Mouse (Mus musculus): ENCODE results near the gene Hrc. TPM values are rescaled to one million over a fixed set of nuclear protein-coding genes. Genes with fewer than 3 reads are reported as not detected.

The Hrc gene
- polyA plus RNA-seq (2012; rRNA removed) = 0.56 and 9.1 TPM in 2 replicates

- Histone ChIP-seq H3K4me1 (replicated peaks; ENCODE audit: control insufficient read depth, insufficient read depth, low read length) (peaks cover 28% of the 10 kb centered on the region), H3K27ac (ENCODE audit: control insufficient read depth, insufficient read depth, low read length) (no peak within 1 kb of the TSS), H3K36me3 (ENCODE audit: control insufficient read depth, insufficient read depth, low read length) (no peaks in the 10 kb centered on the region), H3K4me3 (ENCODE audit: control insufficient read depth, insufficient read depth, low read length) (no peak within 1 kb of the TSS), H3K27me3 (ENCODE audit: control insufficient read depth, insufficient read depth, low read length) (peaks cover 12% of the 10 kb centered on the region; the same call in 1 of the 2 replicates)
- WGBS = 76% methylated on average over 5 of the region's 5 CpGs
- no peak for DNase-seq
- TF ChIP-seq CTCF (IDR thresholded peaks at IDR 0.05; ENCODE audit: borderline replicate concordance, control insufficient read depth, extremely low read depth, insufficient read depth, low read length, poor library complexity) (no peak), POLR2A (IDR thresholded peaks at IDR 0.05; ENCODE audit: control insufficient read depth, extremely low read depth, insufficient read depth, low read length, poor library complexity) (no peak)
Observed at GRCm38 (mm10) chr7:45335056-45335455, at the start of gene Hrc. TSS of gene Hrc (plus strand) at chr7:45335290.

- H3K4me1 ChIP-seq (replicated peaks; ENCODE audit: control insufficient read depth, insufficient read depth, low read length) = no peaks in the 10 kb centered on the region
- TF ChIP-seq CTCF (IDR thresholded peaks at IDR 0.05; ENCODE audit: borderline replicate concordance, control insufficient read depth, extremely low read depth, insufficient read depth, low read length, poor library complexity) = no peak
- TF ChIP-seq POLR2A (IDR thresholded peaks at IDR 0.05; ENCODE audit: control insufficient read depth, extremely low read depth, insufficient read depth, low read length, poor library complexity) = no peak
- 92% methylated on average over 13 of the region's 13 CpGs for WGBS
- no peaks in the 10 kb centered on the region for H3K27me3 ChIP-seq (ENCODE audit: control insufficient read depth, insufficient read depth, low read length)
- H3K27ac ChIP-seq (ENCODE audit: control insufficient read depth, insufficient read depth, low read length) = no peak overlapping the region
- H3K36me3 ChIP-seq (ENCODE audit: control insufficient read depth, insufficient read depth, low read length) = no peaks in the 10 kb centered on the region
- DNase-seq = no peak
- no peak overlapping the region for H3K4me3 ChIP-seq (ENCODE audit: control insufficient read depth, insufficient read depth, low read length)
Observed at GRCm38 (mm10) chr7:45286486-45286885, 48.6 kb upstream of the Hrc start.

GRCm38 (mm10) chr7:45296626-45297025, 38.5 kb upstream of the Hrc start:
- Histone ChIP-seq H3K27me3 (ENCODE audit: control insufficient read depth, insufficient read depth, low read length) (no peaks in the 10 kb centered on the region), H3K36me3 (ENCODE audit: control insufficient read depth, insufficient read depth, low read length) (no peaks in the 10 kb centered on the region), H3K27ac (ENCODE audit: control insufficient read depth, insufficient read depth, low read length) (no peak overlapping the region), H3K4me1 (replicated peaks; ENCODE audit: control insufficient read depth, insufficient read depth, low read length) (no peaks in the 10 kb centered on the region), H3K4me3 (ENCODE audit: control insufficient read depth, insufficient read depth, low read length) (no peak overlapping the region)
- TF ChIP-seq CTCF (IDR thresholded peaks at IDR 0.05; ENCODE audit: borderline replicate concordance, control insufficient read depth, extremely low read depth, insufficient read depth, low read length, poor library complexity) (no peak), POLR2A (IDR thresholded peaks at IDR 0.05; ENCODE audit: control insufficient read depth, extremely low read depth, insufficient read depth, low read length, poor library complexity) (no peak)
- WGBS = 97% methylated on average over 1 of the region's 1 CpGs
- no peak for DNase-seq

GRCm38 (mm10) chr7:45297563-45297962, 37.5 kb upstream of the Hrc start:
- Histone ChIP-seq H3K27ac (ENCODE audit: control insufficient read depth, insufficient read depth, low read length) (no peak overlapping the region), H3K27me3 (ENCODE audit: control insufficient read depth, insufficient read depth, low read length) (no peaks in the 10 kb centered on the region), H3K4me3 (ENCODE audit: control insufficient read depth, insufficient read depth, low read length) (no peak overlapping the region), H3K4me1 (replicated peaks; ENCODE audit: control insufficient read depth, insufficient read depth, low read length) (no peaks in the 10 kb centered on the region), H3K36me3 (ENCODE audit: control insufficient read depth, insufficient read depth, low read length) (no peaks in the 10 kb centered on the region)
- no peak for DNase-seq
- 84% methylated on average over 3 of the region's 3 CpGs for WGBS
- no peak for TF ChIP-seq POLR2A (IDR thresholded peaks at IDR 0.05; ENCODE audit: control insufficient read depth, extremely low read depth, insufficient read depth, low read length, poor library complexity)

GRCm38 (mm10) chr7:45299752-45300151, 35.3 kb upstream of the Hrc start:
- no peak overlapping the region for H3K4me3 ChIP-seq (ENCODE audit: control insufficient read depth, insufficient read depth, low read length)
- no peaks in the 10 kb centered on the region for H3K36me3 ChIP-seq (ENCODE audit: control insufficient read depth, insufficient read depth, low read length)
- no peaks in the 10 kb centered on the region for H3K27me3 ChIP-seq (ENCODE audit: control insufficient read depth, insufficient read depth, low read length)
- H3K4me1 ChIP-seq (replicated peaks; ENCODE audit: control insufficient read depth, insufficient read depth, low read length) = no peaks in the 10 kb centered on the region
- no peak for TF ChIP-seq CTCF (IDR thresholded peaks at IDR 0.05; ENCODE audit: borderline replicate concordance, control insufficient read depth, extremely low read depth, insufficient read depth, low read length, poor library complexity)
- no peak for TF ChIP-seq POLR2A (IDR thresholded peaks at IDR 0.05; ENCODE audit: control insufficient read depth, extremely low read depth, insufficient read depth, low read length, poor library complexity)
- H3K27ac ChIP-seq (ENCODE audit: control insufficient read depth, insufficient read depth, low read length) = no peak overlapping the region
- peak; percentile 30 for DNase-seq
- WGBS = 8% methylated on average over 5 of the region's 5 CpGs

- H3K27ac ChIP-seq (ENCODE audit: control insufficient read depth, insufficient read depth, low read length) = no peak overlapping the region
- no peaks in the 10 kb centered on the region for H3K27me3 ChIP-seq (ENCODE audit: control insufficient read depth, insufficient read depth, low read length)
- peaks cover 2% of the 10 kb centered on the region; the same call in 1 of the 2 replicates for H3K4me1 ChIP-seq (replicated peaks; ENCODE audit: control insufficient read depth, insufficient read depth, low read length)
- peak; percentile 51 for DNase-seq
- H3K4me3 ChIP-seq (ENCODE audit: control insufficient read depth, insufficient read depth, low read length) = no peak overlapping the region
- no peaks in the 10 kb centered on the region for H3K36me3 ChIP-seq (ENCODE audit: control insufficient read depth, insufficient read depth, low read length)
- WGBS = 30% methylated on average over 6 of the region's 6 CpGs
- TF ChIP-seq POLR2A (IDR thresholded peaks at IDR 0.05; ENCODE audit: control insufficient read depth, extremely low read depth, insufficient read depth, low read length, poor library complexity) = no peak
- no peak for TF ChIP-seq CTCF (IDR thresholded peaks at IDR 0.05; ENCODE audit: borderline replicate concordance, control insufficient read depth, extremely low read depth, insufficient read depth, low read length, poor library complexity)
Observed at GRCm38 (mm10) chr7:45300270-45300669, 34.8 kb upstream of the Hrc start.

GRCm38 (mm10) chr7:45302626-45303025, 32.5 kb upstream of the Hrc start:
- no peak overlapping the region for H3K27ac ChIP-seq (ENCODE audit: control insufficient read depth, insufficient read depth, low read length)
- no peak overlapping the region for H3K4me3 ChIP-seq (ENCODE audit: control insufficient read depth, insufficient read depth, low read length)
- H3K4me1 ChIP-seq (replicated peaks; ENCODE audit: control insufficient read depth, insufficient read depth, low read length) = peaks cover 3% of the 10 kb centered on the region; the same call in 1 of the 2 replicates
- no peaks in the 10 kb centered on the region for H3K36me3 ChIP-seq (ENCODE audit: control insufficient read depth, insufficient read depth, low read length)
- TF ChIP-seq CTCF (IDR thresholded peaks at IDR 0.05; ENCODE audit: borderline replicate concordance, control insufficient read depth, extremely low read depth, insufficient read depth, low read length, poor library complexity) (no peak), POLR2A (IDR thresholded peaks at IDR 0.05; ENCODE audit: control insufficient read depth, extremely low read depth, insufficient read depth, low read length, poor library complexity) (no peak)
- no peak for DNase-seq
- H3K27me3 ChIP-seq (ENCODE audit: control insufficient read depth, insufficient read depth, low read length) = no peaks in the 10 kb centered on the region
- 91% methylated on average over 8 of the region's 8 CpGs for WGBS

Measured in thymus, adult 2 months (tissue).